Mouse (Mus musculus) testis, adult 2 months (tissue): ENCODE measurements at regions not wholly inside any gene's neighbourhood (a gene's known extent, or its start where the extent isn't known, plus 50 kb on each side); places are given as distances from the start of the nearest gene placed in this dataset.

Experiments used
- CTCF ChIP-seq: fragments of 200-500 bp; IDR thresholded peaks from 2 replicates; pipeline ENCODE4 v1.5.1; 2012; ENCODE audit warnings: low read depth, mild to moderate bottlenecking, inconsistent platforms, low read length, moderate library complexity; ENCODE audit not compliant: control insufficient read depth, insufficient read depth, insufficient replicate concordance
- POLR2A ChIP-seq: fragments of 200-500 bp; IDR thresholded peaks from 2 replicates; pipeline ENCODE4 v1.6.1; 2012; ENCODE audit warnings: low read depth, mild to moderate bottlenecking, inconsistent platforms, low read length, moderate library complexity; ENCODE audit not compliant: control insufficient read depth

DNA sequence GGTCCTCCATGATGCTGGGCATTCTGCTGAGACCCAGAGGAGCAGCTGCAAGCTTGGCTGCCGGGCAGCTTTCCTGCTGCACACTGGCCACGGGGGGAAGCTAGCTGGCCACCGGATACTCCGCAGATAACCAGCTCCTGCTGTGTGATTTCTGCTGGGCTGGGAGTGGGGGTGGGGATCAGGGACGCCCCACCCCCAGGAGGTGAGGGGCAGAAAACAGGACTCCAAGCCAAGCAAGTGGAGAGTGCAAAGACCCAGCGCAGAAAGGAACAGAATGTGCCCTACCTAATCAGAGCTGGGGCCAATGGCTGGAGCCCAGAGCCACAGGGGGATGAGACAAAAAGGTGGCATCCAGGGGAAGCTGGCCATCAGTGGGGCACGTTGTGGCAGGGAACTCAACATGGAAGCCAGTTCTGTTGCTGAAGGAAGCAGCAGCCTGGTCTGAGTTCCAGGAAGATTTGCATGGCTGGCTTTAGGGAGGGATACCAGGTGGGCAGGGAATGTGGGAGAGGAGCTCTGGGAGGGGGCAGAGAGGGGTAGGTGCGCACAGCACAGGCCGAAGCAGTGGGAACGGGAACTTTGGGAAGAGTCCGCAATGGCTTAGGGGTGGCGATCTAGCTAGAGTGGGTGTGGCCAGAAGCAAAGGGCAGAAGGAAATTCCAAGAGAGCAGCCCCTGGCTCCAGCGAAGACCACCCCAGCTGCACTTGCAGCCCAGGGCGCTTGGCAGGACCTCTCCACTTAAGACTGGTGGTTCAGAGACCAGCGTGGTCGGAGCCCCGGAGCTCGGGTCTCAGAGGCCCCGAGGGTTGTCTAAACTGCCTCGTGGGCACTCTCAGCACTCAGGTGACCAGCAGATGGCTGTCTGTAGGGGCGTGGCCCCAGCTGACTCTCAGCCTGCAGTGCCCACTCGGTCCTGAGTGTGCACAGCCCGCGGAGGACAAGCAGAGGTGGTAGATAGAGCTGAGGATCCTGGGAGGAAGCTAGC lies 86.6 kb downstream of the 1700001O22Rik start:
- TF ChIP-seq CTCF (no peak), POLR2A (no peak)
